Mouse (Mus musculus): ENCODE measurements around the gene Fbxw4.

The Fbxw4 gene

DNA sequence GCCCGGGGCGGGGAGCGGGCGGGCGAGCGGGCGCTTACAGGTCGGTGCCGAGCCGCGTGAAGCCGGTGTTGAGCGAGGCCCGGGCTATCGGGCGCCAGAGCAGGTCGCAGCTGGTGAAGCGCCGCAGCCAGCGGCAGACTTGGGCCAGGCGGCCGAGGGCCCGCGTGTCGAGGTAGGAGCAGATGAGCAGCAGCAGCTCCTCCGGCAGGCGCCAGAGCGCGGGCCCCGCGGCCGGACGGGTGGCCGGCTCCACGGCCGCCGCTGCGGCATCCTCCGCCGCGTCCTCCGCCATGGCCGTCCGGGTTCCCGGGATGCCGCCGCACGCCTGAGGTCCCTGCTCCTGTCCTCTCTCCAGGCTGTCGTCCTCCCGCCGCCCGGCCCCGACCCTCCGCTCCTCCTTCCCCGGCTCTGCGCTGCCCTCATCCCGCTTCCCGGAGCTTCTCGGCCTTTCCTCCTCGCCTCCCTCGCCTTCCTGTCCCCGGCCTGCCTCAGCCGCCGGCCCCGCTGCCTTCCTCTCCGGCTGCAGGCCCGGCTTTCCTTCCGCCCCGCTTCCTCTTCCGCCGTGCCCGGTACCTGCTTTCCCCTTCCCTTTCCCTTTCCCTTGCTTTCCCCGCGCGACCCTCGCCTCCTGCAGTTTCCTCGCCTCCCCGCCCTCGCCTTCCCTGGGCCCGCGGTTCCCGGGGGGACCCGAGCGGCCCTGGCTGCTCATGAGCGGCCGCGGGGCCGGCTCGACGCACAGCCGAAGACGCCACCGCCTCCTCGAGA is at the start of gene Fbxw4:
TSS of gene Fbxw4 (minus strand) at position 575 of the 765 bp plus-strand sequence.
- in situ Hi-C loops (cut with MboI, MseI), result no loop called here

DNA sequence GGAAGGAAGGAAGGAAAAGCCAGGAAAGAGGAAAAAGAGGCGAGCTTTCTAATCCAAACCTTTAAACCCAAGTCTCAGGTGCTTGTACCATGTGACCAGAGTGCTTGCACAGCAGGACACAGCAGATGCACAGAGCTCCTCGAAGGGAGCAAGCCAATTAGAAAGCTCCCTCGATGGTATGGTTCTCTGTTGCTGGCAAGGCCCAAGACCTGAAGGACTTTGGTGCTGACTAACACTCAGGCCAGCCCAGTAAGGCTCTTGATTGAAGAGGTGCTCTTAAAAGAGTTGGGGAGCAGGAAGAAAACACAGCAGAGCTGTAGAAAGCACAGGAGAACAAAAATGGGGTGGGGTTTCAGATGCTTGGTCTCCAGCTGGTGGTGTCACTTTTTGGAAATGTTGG is 48.6 kb upstream of the Fbxw4 start:
- in situ Hi-C loops (cut with MboI, MseI), result no loop called here

DNA sequence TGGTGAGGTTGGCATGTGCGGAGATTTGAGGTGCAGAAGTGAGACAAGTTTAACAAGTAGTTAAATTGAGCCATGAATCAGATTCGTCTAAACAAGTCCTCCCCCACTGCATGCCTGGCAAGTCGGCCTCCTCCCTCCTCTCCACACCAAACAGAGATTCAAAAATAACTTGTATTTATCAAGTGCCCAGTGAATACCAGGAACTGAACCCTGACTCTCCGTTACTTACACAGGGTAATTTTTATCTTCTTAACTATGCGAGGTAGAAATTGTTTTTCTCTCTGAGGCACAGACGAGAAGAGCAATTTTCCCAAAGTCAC is 36.1 kb upstream of the Fbxw4 start:
- in situ Hi-C loops (cut with MboI, MseI), result no loop called here

DNA sequence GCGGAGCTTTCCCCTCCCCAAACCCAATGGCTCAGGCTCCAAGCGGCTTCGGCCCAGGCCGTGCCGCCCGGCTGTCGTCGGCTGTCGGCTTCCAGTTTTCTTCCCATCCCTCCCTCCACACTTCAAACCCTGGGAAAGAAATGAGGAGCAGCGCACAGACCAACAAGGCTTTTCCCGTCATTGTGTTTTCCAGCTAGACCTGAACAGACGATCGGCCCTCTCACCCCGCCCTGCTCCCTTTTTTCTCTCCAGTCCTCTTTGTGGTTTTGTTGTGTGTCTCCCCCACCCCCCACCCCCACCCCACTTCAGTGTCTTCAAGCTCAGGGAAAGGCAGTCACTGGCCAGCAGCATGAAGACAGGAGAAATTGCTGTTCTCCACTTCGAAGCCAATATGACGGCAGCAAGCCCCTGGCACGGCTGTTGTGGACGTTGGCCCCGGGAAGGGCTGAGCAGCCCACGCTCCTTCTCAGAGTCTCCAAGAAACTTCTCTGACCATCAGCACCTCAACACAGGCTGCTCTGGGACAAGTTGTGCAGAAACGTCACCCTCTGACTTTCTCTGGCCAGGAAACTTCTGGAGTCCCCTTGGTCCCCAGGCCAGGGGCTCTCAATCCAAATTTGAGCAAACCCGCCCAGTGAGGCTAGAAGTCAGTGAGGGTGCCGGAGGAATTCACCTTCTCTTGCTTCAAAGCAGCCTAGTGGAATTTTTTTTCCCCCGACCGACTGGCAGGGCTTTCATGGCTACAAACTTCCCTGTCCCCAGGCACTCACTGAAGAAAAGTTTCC is 35.6 kb upstream of the Fbxw4 start:
- in situ Hi-C loops (cut with MboI, MseI), result no loop called here

DNA sequence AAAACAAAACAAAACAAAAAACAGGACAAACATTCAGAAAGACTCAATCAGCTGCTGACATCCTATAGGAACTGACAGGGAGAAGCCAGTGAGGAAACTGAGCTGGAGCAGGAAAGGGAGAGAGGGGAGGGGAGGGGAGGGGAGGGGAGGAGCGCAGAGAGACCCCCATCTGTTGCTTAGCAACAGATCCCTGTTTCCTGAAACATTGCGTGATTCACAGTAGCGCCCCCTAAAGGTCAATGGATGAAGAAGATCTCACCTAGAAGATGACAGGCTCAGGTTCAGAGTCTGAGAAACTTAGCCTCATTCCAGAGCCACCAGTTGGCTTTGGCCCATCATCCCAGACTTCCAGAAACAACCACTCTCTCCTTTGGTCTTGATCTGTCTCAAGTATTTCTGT is 33.9 kb upstream of the Fbxw4 start:
- in situ Hi-C loops (cut with MboI, MseI), result no loop called here

DNA sequence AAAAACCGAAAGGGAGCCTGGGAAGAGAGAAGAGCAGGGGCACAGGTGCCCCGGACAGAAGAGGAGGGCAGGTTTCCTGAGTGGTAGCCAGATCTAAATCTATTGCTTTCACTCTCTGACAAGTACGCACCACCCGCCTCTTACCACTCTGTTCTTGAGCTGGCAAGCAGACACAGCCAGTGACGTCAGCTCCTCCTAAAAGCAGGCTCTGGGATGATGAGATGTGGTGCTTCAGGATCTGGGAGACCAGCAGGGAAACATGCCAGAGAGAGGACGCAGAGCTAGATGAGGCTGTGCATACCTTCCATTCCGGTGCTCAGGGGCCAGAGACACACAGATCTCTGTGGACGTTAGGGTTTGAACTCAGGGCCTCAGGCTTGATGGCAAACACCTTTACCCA is 32.1 kb upstream of the Fbxw4 start:
- in situ Hi-C loops (cut with MboI, MseI), result no loop called here

DNA sequence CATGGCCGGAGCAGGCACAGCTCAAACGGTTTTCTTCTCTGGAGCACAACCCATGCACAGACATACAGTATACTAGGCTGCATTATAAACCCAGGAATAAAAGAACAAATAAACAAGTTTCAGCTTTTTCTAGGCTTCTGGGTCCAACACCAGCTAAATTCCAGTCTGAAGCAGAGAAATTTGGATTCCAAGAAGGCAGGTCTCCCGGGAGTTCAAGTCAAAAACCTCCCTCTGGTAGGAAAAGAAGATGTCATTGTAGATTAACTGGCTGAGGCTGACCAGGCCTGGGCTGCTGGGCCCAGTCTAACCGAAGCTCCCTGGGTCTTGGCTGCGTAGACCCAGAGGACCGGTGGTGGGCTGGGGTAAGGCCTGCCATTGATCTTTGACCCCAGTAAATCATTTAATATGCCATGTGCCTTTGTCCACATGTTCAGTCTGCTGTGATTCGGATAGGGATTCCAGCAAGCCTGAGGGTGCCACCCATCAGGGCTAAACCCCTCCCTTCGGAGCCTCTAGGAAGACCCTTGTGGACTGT is 31.0 kb upstream of the Fbxw4 start:
- in situ Hi-C loops (cut with MboI, MseI), result no loop called here

DNA sequence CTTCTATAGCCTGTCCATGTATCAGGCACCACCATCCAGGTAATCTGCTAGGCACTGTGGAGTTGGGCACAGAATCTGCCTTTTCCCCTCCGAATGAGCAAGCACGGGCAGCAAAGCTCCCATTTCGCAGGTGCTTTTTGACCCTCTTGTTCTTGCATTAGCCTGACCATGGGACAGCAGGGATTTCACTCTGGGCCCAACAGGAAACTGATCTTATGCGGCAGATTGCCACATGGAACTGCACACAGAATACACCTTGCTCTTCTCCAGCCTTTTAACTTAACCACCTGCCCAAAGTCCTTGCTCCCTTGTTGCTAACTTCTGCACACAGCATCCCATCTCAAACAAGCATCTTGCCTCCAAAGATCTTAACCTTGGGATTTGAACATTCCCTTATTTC is 26.9 kb upstream of the Fbxw4 start:
- in situ Hi-C loops (cut with MboI, MseI), result no loop called here

DNA sequence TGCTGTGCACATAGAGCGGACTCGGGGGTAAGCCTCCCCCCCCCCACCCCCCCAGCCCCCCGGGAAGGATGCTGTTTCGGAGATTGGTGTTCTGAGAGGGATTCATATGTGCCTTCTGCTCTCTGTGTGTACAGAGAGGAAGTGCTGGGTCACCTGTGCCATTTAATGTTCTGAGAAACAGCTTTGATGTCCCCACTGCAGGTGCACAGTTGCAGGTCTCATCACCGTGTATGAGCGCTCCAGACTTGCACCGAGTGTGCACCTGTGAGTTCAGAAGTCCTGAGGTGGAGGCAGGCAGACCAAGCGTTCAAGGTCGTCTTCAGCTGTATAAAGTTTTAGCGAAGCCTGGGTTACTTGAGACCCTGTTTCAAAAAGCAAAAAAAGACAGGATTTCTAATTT is 23.6 kb upstream of the Fbxw4 start:
- in situ Hi-C loops (cut with MboI, MseI), result no loop called here

DNA sequence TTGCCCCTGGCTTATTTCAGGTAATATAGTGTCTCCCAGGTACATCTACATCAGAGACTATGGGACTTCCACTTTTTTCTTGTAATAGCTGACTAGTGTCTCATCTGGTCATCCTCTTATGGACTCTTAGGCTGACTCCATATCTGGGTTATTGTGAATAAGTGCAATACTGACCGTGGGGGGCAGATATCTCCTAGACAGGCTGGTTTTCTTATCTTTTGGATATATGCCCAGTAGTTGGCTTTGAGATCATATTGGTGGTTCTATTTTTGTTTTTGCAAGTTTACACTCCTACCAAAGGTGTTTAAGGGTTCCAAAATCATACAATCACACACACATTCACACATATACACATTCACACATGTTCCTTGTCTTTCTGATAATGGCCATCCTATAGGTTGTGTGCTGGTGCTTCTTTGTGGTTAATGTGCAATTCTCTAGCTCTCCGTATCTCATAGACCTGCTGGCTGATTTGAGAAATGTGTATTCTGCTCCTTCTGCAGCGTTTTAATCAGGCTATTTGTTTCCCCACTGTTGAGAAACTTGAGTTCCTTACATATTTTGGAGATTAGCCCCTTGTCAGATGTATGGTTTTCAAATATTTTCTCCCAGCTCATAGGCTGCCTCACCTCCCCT is 20.5 kb upstream of the Fbxw4 start:
- in situ Hi-C loops (cut with MboI, MseI), result no loop called here

DNA sequence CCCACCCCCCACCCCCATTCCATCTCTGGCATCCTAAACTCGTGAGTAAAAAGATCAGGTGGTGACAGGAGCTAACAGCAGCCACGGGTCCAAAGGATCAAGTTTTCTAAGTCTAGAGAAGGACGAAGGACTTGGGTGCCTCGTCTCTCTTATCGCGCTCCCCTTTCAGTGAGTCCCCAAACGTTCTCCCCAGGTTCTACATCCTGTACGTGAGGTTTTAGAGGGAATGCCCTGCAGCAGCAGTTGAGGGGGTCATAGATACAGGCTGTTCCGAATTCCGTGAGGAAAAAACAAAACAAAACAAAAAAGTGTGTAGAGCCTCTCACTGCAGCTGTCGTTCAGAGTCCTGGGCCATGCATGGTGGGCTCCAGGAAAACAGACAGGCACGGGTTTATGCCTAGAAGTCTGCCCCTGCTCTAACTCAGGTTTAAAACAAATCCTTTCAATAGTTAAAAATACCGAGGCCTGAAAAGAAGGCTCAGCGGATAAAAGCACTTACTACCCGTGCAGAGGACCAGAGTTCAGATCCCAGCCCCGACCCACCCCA is 16.7 kb upstream of the Fbxw4 start:
- in situ Hi-C loops (cut with MboI, MseI), result loop anchor here (5.0 kb wide), 1 partner anchor 51 kb away; no protein-coding TSS in a partner anchor

DNA sequence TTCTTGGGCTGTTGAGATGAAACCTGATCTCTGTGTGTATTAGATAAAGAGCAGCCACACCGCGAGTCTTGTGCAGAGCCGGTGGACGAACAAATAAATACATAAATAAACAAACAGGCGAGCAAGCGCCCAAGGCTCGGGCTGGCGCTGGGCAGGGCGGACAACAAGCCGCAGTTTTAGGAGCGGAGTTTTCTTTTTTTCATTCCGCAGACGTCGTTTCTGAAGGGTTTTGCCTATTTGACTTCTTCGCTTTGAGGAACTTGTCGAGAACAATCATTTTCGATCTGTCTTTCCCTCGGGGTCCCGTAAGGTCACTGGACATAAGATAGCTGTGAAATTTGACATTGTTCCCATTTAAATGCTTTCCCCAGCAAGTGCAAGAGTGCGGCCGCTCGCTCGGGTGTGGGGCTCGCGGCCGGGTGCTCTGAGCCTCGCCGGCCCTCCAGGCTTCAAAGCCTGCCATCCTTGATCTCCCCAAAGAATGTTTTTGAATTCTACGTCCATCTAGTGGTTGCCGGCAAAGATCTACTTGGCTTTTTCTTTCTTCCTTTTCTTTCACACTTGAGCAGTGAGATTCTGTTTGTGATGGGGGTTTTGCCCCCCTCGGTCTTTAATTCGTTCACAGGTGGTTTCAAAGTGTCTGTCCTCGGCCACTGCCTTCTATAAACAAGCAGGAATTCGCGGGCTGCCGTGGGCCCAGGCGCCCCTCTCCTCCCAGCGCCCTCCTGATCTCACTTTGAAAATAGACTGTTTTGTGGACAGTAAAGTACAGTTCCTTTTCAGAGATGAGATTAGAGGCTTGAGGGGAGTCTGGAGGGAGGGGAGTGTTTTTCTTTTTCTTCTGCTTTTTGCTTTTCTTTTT is 15.8 kb upstream of the Fbxw4 start:
- in situ Hi-C loops (cut with MboI, MseI), result loop anchor here (5.0 kb wide), 1 partner anchor 51 kb away; no protein-coding TSS in a partner anchor

DNA sequence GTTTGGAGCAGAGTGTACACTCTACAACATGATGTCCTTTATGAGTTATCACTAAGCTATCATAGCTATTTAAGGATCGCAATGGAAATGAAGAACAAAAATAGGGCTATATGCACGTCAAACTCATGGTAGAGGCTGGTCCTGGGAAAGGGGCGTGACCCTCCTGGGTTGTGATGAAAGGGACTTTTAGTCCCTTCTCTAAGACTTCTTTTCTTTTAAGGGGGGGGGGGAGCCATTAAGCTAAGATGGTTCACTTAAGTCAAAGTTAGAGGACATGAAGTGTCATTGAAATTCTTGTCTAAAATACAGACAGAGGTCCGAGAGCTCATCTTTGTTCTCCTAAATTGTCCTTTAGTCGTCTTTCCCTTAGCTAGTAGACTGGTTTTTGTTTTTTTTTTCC is 15.1 kb upstream of the Fbxw4 start:
- in situ Hi-C loops (cut with MboI, MseI), result loop anchor here (5.0 kb wide), 1 partner anchor 52 kb away; no protein-coding TSS in a partner anchor

DNA sequence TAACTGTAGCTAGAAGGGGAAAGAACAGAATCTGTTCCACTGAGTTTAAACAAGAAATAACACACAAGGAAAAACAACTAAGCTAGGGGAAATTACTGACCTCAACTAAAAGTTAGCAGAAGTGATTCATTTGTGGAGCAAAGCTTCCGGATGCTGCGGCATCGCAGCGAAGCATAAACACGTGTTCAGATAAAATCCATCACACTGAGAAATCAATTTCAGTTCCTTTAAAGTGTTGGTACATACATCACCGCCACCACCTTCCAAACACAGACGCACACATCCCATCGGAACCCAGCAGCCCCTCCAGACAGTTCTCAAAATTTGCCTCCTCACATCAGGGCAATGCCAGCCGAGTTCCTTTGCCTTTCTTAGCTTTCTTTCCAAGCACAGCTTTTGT is 12.9 kb upstream of the Fbxw4 start:
- in situ Hi-C loops (cut with MboI, MseI), result no loop called here

DNA sequence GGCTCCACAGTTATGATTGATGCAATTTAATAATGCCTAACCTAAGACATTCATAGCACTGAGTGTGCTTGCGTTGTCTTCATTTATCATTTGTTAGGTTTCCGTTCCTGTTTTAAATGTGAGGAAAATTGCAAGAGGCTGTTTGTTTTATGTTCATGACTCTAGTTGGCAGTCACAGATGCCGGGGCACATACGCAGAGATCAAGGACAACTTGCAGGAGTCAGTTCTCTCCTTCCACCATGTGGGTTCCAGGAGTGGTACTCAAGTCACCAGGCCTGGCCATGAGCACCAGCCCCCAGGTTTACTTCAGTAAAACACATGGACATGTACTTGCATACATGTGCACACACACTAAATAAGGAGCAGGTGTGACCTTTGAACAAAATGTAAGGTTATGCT is 8.9 kb upstream of the Fbxw4 start:
- in situ Hi-C loops (cut with MboI, MseI), result no loop called here

DNA sequence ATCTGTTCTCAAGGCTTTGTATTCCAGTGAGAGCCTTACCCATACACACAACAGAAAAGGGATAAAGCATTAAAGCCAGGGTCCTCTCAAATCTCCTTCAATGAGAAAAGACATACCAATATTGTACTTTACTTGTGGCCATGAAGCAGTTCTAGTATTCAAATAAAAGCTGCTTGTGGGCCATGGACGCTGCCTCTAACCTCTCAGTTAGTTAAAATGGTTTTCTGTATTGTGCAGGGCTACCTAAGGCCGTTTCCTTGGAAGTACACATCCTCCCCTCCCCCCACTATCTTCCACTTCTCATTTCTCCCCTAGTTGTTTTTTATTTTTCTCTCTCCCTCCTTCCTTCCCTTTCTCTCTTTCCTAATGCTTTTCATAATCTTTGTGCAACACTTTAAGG is 3.7 kb upstream of the Fbxw4 start:
- in situ Hi-C loops (cut with MboI, MseI), result no loop called here

DNA sequence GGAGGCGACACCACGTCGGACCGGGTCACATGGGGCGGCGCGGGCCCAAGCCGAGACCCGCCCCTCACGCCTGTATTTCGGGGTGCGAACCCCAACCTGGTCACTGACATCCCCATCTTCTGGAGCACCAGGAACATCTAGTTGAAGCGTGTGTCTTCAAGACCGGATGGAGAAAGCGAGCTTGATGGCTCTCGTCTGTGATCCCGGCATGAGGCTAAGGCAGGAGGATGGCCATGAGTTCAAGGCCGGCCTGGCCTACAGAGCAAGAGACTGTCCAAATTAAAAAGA is 335 bp upstream of the Fbxw4 start:
- in situ Hi-C loops (cut with MboI, MseI), result no loop called here

DNA sequence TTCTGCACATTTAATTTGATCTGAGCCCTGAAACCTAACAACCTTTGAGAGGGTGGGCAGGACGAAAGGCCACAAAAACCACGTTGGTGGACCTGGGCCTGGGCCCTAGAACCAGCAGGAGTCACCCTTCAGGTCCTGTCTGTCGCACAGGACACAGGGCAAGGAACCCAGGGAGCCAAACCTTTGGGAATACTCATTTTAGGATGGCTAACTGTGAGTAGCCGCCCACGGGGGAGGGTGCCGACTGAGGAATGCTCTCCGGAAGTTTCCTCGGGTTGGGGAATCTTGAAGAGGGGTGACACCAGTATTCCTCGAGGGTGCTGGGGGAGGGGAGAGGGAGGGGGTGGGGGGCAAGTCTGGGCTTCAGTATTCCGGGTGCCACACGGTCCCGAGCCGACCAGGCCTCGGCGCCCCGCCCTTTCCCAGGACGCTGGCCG is 793 bp downstream of the Fbxw4 start:
- in situ Hi-C loops (cut with MboI, MseI), result no loop called here

DNA sequence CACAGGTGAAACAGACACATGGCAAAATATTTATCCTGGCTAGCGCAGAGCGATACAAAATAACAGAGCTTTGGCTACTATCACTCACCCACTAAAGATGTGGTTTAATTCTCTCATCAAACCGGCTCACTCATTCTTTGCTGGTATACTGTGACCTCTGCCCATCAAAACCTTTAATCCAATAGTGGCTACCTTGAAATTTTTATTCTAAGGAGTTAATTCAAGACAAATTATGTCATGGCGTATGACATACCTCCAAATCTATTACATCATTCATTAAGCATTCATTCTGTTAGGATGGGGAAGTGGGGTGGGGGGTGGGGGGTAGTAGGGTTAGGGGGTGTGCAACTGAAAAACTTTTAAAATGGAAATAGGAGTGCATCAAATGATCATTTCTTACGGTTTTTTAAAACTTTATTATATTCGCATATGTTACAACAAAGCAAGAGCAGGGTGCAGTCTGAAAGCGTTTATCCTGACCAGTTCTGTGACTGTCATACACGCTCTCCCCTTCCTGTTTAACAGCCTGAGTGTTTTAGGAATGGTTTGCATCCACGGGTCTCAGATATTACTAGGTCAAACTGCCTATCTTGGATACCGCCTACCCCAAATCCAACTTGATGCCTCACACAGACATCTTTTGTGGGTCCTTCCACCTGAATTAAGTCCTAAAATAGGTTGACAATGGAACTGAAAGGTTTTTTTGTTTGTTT is 1.4 kb downstream of the Fbxw4 start:
- in situ Hi-C loops (cut with MboI, MseI), result no loop called here

DNA sequence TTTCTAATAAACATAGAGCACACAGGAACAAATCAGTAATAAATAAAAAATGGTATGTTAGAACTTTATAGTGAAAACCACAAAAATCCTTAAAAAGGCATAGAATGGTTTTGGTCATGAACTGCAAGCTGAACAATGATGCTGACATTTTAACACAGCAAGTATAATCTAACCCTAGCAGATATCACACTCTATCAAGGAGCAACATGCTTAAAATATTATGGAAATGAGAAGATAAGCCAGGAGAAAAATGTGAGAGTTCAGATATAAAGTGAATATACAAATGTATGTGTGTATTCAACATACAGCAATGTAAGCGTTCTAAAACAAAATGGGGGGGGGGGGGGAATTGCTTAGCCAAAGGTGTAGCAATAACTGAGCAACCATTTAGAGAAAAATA is 2.3 kb downstream of the Fbxw4 start:
- in situ Hi-C loops (cut with MboI, MseI), result no loop called here
